Mouse (Mus musculus): ENCODE results near the gene Hsp90ab1. TPM values are rescaled to one million over a fixed set of nuclear protein-coding genes. Genes with fewer than 3 reads are reported as not detected.

Hsp90ab1 gene
- polyA plus RNA-seq, 1 experiment: 1,606 TPM

DNA sequence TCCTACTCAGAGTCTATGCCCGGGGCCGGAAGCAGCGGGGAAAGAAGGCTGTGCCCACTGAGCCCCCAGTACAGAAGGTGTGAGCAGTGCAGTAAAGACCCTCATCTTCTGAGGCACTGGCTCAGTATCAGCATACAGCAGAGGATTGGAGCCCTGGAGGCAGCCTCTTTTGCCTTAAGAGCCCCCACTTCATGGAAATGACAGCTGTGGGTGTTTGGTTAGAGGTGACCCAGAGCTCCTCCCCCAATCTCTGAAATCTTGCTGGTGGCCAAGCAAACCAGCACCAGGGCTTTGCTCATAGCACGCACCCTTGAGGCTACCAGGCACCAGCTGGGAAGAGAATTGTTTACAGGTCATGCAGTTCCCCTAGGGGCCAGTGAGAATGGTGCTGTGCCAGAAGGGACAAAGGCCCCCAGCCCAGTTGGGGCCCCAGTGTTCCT, 5.9 kb downstream of the Hsp90ab1 start:
- no peak overlapping the region for H3K4me2 ChIP-seq (ENCODE audit: low read depth)
- peaks cover 39% of the 10 kb centered on the region for H3K79me2 ChIP-seq (ENCODE audit: control insufficient read depth, insufficient read depth)
- no peak for TF ChIP-seq MAX (IDR thresholded peaks at IDR 0.05; ENCODE audit: low read depth)
- no peak for TF ChIP-seq CEBPB (IDR thresholded peaks at IDR 0.05; ENCODE audit: insufficient read depth, poor library complexity, severe bottlenecking)
- no peak for TF ChIP-seq TCF3 (IDR thresholded peaks at IDR 0.05; ENCODE audit: insufficient read length, low read depth)
- TF ChIP-seq E2F4 (IDR thresholded peaks at IDR 0.05; ENCODE audit: insufficient read depth): no peak
- no peak for TF ChIP-seq SRF (IDR thresholded peaks at IDR 0.05; ENCODE audit: control insufficient read depth, insufficient read length, low read depth)
- TF ChIP-seq POLR2A (IDR thresholded peaks at IDR 0.05; ENCODE audit: insufficient read length, low read depth): peak; percentile 14
- TF ChIP-seq MYOD1 (IDR thresholded peaks at IDR 0.05; ENCODE audit: control insufficient read depth in 1 of 3, insufficient read length in 2 of 3, low read depth in 2 of 3): no peak
- TF ChIP-seq POLR2AphosphoS2 (IDR thresholded peaks at IDR 0.05; ENCODE audit: insufficient read length, low read depth): peak; percentile 18
- no peak for TF ChIP-seq MYOG (IDR thresholded peaks at IDR 0.05; ENCODE audit: control insufficient read depth in 1 of 3, insufficient read depth in 1 of 3, insufficient read length in 2 of 3, low read depth in 2 of 3)
- no peak for TF ChIP-seq USF1 (IDR thresholded peaks at IDR 0.05; ENCODE audit: low read depth)
- TF ChIP-seq TCF12 (IDR thresholded peaks at IDR 0.05; ENCODE audit: insufficient read depth, poor library complexity, severe bottlenecking): no peak
- no peak for TF ChIP-seq REST (IDR thresholded peaks at IDR 0.05; ENCODE audit: insufficient read depth, insufficient read length)

DNA sequence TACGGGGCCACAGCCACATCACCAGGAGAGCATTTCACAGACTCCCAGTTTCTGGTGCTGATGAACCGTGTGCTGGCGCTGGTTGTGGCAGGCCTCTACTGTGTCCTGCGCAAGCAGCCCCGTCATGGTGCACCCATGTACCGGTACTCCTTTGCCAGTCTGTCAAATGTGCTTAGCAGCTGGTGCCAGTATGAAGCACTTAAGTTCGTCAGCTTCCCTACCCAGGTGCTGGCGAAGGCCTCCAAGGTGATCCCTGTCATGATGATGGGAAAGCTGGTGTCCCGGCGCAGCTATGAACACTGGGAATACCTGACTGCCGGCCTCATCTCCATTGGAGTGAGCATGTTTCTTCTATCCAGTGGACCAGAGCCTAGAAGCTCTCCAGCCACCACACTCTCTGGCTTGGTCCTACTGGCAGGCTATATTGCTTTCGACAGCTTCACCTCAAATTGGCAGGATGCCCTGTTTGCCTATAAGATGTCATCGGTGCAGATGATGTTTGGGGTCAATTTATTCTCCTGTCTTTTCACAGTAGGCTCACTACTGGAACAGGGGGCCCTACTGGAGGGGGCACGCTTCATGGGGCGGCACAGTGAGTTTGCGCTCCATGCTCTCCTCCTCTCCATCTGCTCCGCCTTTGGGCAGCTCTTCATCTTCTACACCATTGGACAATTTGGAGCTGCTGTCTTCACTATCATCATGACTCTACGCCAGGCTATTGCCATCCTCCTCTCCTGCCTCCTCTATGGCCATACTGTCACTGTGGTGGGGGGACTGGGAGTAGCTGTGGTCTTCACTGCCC, 6.5 kb downstream of the Hsp90ab1 start:
- Histone ChIP-seq H3K4me2 (ENCODE audit: low read depth) (no peak overlapping the region), H3K27me3 (ENCODE audit: control insufficient read depth, insufficient read depth, insufficient read length) (no peaks in the 10 kb centered on the region), H3ac (ENCODE audit: control insufficient read depth, insufficient read length) (no peak overlapping the region), H3K4me3 (no peak overlapping the region), H3K79me2 (ENCODE audit: control insufficient read depth, insufficient read depth) (peaks cover 33% of the 10 kb centered on the region), H3K36me3 (ENCODE audit: control insufficient read depth, insufficient read depth) (peaks cover 53% of the 10 kb centered on the region)
- TF ChIP-seq USF1 (IDR thresholded peaks at IDR 0.05; ENCODE audit: low read depth) (no peak), REST (IDR thresholded peaks at IDR 0.05; ENCODE audit: insufficient read depth, insufficient read length) (no peak), E2F4 (IDR thresholded peaks at IDR 0.05; ENCODE audit: insufficient read depth) (no peak), MYOD1 (IDR thresholded peaks at IDR 0.05; ENCODE audit: control insufficient read depth in 1 of 3, insufficient read length in 2 of 3, low read depth in 2 of 3) (no peak), POLR2A (IDR thresholded peaks at IDR 0.05; ENCODE audit: insufficient read length, low read depth) (peak; percentile 52), POLR2AphosphoS2 (IDR thresholded peaks at IDR 0.05; ENCODE audit: insufficient read length, low read depth) (peak; percentile 89), TCF3 (IDR thresholded peaks at IDR 0.05; ENCODE audit: insufficient read length, low read depth) (no peak), TCF12 (IDR thresholded peaks at IDR 0.05; ENCODE audit: insufficient read depth, poor library complexity, severe bottlenecking) (no peak), SRF (IDR thresholded peaks at IDR 0.05; ENCODE audit: control insufficient read depth, insufficient read length, low read depth) (no peak), MYOG (IDR thresholded peaks at IDR 0.05; ENCODE audit: control insufficient read depth in 1 of 3, insufficient read depth in 1 of 3, insufficient read length in 2 of 3, low read depth in 2 of 3) (no peak), CEBPB (IDR thresholded peaks at IDR 0.05; ENCODE audit: insufficient read depth, poor library complexity, severe bottlenecking) (no peak), MAX (IDR thresholded peaks at IDR 0.05; ENCODE audit: low read depth) (no peak)

More for the DNA sequence above, 5.9 kb downstream of the Hsp90ab1 start:
- Histone ChIP-seq H3ac (ENCODE audit: control insufficient read depth, insufficient read length) (no peak overlapping the region), H3K27me3 (ENCODE audit: control insufficient read depth, insufficient read depth, insufficient read length) (no peaks in the 10 kb centered on the region), H3K4me3 (no peak overlapping the region), H3K36me3 (ENCODE audit: control insufficient read depth, insufficient read depth) (peaks cover 59% of the 10 kb centered on the region)

DNA sequence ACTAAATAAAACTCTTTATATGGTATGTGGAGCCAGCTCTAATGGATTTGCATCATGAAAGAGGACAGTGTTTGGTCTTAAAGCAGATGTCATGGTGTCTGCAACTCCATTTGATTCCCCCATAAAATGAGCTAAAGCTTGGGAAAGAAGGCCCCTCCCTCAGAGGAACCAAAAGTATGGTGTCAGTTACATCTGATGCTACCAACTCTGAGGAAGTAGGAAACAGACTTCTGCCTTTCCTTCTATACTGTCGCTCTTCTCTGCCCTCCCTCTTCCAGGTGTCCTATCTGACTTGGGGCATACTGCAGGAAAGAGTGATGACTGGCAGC, 7.1 kb downstream of the Hsp90ab1 start:
- peaks cover 47% of the 10 kb centered on the region for H3K36me3 ChIP-seq (ENCODE audit: control insufficient read depth, insufficient read depth)
- H3K4me3 ChIP-seq: no peak overlapping the region
- TF ChIP-seq TCF12 (IDR thresholded peaks at IDR 0.05; ENCODE audit: insufficient read depth, poor library complexity, severe bottlenecking) (no peak), TCF3 (IDR thresholded peaks at IDR 0.05; ENCODE audit: insufficient read length, low read depth) (no peak), E2F4 (IDR thresholded peaks at IDR 0.05; ENCODE audit: insufficient read depth) (no peak), MYOG (IDR thresholded peaks at IDR 0.05; ENCODE audit: control insufficient read depth in 1 of 3, insufficient read depth in 1 of 3, insufficient read length in 2 of 3, low read depth in 2 of 3) (no peak), USF1 (IDR thresholded peaks at IDR 0.05; ENCODE audit: low read depth) (no peak)
- no peaks in the 10 kb centered on the region for H3K27me3 ChIP-seq (ENCODE audit: control insufficient read depth, insufficient read depth, insufficient read length)
- H3K4me2 ChIP-seq (ENCODE audit: low read depth): no peak overlapping the region
- peaks cover 27% of the 10 kb centered on the region for H3K79me2 ChIP-seq (ENCODE audit: control insufficient read depth, insufficient read depth)
- H3ac ChIP-seq (ENCODE audit: control insufficient read depth, insufficient read length): no peak overlapping the region

DNA sequence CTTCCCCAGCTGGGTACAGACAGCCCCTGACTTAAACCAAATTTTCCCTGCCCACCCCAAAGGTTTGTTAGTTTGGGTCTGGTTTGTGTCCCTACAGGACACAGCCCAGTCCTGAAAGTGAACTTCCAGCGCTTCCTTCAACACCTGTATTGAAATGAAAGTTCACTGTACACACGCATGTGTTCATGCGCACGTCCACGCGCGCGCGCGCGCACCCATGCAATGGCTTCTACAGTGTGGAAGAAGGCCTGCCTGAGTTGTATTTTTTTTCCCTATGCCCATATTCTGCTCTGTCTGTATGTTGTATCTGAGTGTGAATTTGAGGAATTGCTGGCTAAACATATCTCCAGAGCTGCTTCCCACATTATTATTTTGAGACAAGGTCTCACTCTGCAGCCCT, 8.0 kb downstream of the Hsp90ab1 start:
- H3K36me3 ChIP-seq (ENCODE audit: control insufficient read depth, insufficient read depth): peaks cover 38% of the 10 kb centered on the region
- no peak overlapping the region for H3ac ChIP-seq (ENCODE audit: control insufficient read depth, insufficient read length)
- peak overlapping the region; percentile 48 for H3K4me3 ChIP-seq
- H3K27me3 ChIP-seq (ENCODE audit: control insufficient read depth, insufficient read depth, insufficient read length): no peaks in the 10 kb centered on the region
- peak overlapping the region; percentile 94 for H3K4me2 ChIP-seq (ENCODE audit: low read depth)
- H3K79me2 ChIP-seq (ENCODE audit: control insufficient read depth, insufficient read depth): peaks cover 20% of the 10 kb centered on the region
- TF ChIP-seq REST (IDR thresholded peaks at IDR 0.05; ENCODE audit: insufficient read depth, insufficient read length): no peak
- no peak for TF ChIP-seq USF1 (IDR thresholded peaks at IDR 0.05; ENCODE audit: low read depth)
- no peak for TF ChIP-seq MYOD1 (IDR thresholded peaks at IDR 0.05; ENCODE audit: control insufficient read depth in 1 of 3, insufficient read length in 2 of 3, low read depth in 2 of 3)
- no peak for TF ChIP-seq TCF12 (IDR thresholded peaks at IDR 0.05; ENCODE audit: insufficient read depth, poor library complexity, severe bottlenecking)
- no peak for TF ChIP-seq MAX (IDR thresholded peaks at IDR 0.05; ENCODE audit: low read depth)
- TF ChIP-seq E2F4 (IDR thresholded peaks at IDR 0.05; ENCODE audit: insufficient read depth): no peak
- TF ChIP-seq MYOG (IDR thresholded peaks at IDR 0.05; ENCODE audit: control insufficient read depth in 1 of 3, insufficient read depth in 1 of 3, insufficient read length in 2 of 3, low read depth in 2 of 3): no peak
- TF ChIP-seq POLR2AphosphoS2 (IDR thresholded peaks at IDR 0.05; ENCODE audit: insufficient read length, low read depth): no peak
- no peak for TF ChIP-seq SRF (IDR thresholded peaks at IDR 0.05; ENCODE audit: control insufficient read depth, insufficient read length, low read depth)
- TF ChIP-seq TCF3 (IDR thresholded peaks at IDR 0.05; ENCODE audit: insufficient read length, low read depth): no peak
- no peak for TF ChIP-seq CEBPB (IDR thresholded peaks at IDR 0.05; ENCODE audit: insufficient read depth, poor library complexity, severe bottlenecking)
- TF ChIP-seq POLR2A (IDR thresholded peaks at IDR 0.05; ENCODE audit: insufficient read length, low read depth): no peak
